Mouse (Mus musculus): ENCODE results near the gene Cd93. TPM values are rescaled to one million over a fixed set of nuclear protein-coding genes. Genes with fewer than 3 reads are reported as not detected.

The Cd93 gene
- polyA plus RNA-seq, 1 experiment = 14.5 TPM

DNA sequence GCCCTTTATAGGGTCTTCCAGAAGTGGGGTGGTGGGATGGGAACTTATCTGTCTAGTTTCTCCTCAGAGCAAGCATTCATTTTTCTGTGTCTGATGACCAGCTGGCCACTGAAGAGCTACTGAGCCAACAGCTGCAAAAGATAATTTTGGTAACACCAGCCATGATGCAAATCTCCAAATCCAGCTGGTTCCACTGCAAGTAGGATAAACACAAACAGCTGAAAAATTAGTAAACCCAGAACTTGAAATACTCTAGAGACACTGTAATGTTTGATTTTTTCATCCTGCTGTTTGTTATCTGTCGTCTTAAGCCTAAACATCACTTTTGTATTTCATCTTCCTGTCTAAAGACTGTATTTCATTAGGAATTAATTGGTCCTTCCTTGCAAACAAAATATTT lies 21.7 kb downstream of the Cd93 start:
- WGBS = 60% methylated on average over 1 of the region's 1 CpGs
- no peak for TF ChIP-seq CTCF (IDR thresholded peaks at IDR 0.05; ENCODE audit: control insufficient read depth, insufficient read depth, low read length)
- no peak for TF ChIP-seq POLR2A (IDR thresholded peaks at IDR 0.05; ENCODE audit: borderline replicate concordance, control insufficient read depth, low read depth, low read length)

DNA sequence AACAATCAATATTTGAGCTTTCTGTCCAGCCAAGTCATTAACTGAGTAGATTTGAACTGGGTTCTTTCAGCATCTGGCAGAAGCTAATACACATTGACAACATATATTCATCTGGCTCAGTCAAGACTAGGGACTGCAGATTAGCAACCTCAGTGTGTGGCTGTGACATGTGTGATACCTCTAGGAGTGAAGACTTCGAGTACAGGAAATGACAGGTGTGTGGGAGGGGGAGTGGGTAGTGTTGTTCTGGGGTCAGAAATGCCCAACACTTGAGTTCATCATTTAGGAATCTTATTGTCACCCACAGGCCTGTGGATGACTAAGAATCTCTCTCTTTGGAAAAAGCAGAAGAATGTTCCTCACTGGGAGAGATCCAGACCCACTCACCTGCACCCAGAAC lies 22.3 kb downstream of the Cd93 start:
- 15% methylated on average over 1 of the region's 1 CpGs for WGBS
- no peak overlapping the region for H3K4me3 ChIP-seq (replicated peaks; ENCODE audit: control insufficient read depth, low read depth, low read length)
- no peak for TF ChIP-seq CTCF (IDR thresholded peaks at IDR 0.05; ENCODE audit: control insufficient read depth, insufficient read depth, low read length)
- no peak for TF ChIP-seq POLR2A (IDR thresholded peaks at IDR 0.05; ENCODE audit: borderline replicate concordance, control insufficient read depth, low read depth, low read length)
- peak overlapping the region; percentile 66; the same call in 1 of the 2 replicates for H3K27ac ChIP-seq (ENCODE audit: control insufficient read depth, insufficient read depth, low read depth, low read length, poor library complexity)
- peaks cover 1% of the 10 kb centered on the region; the same call in 1 of the 2 replicates for H3K4me1 ChIP-seq (ENCODE audit: control insufficient read depth, insufficient read depth, low read length)

More for the DNA sequence above, 21.7 kb downstream of the Cd93 start:
- Histone ChIP-seq H3K4me1 (ENCODE audit: control insufficient read depth, insufficient read depth, low read length) (peaks cover 1% of the 10 kb centered on the region; the same call in 1 of the 2 replicates), H3K4me3 (replicated peaks; ENCODE audit: control insufficient read depth, low read depth, low read length) (no peak overlapping the region), H3K27ac (ENCODE audit: control insufficient read depth, insufficient read depth, low read depth, low read length, poor library complexity) (no peak overlapping the region; the same call in 1 of the 2 replicates)

DNA sequence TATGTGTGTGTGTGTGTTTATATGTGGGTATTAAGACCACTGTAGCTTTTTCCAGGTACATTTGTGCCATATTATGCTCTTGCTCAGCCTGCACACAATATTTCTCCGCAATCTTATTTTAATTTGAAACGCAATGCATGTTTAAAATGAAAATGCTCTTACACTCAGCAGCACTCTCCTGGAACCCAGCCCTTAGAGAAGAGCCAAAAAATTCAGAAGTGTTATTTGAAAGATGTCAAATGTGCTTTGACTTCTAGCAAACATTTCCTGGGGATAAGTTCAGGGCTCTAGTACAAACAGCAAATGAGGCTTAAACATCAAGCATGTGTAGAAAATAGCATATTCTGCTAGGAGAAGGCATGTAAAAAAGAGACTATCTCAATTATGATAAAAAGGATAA lies 23.6 kb downstream of the Cd93 start:
- no peak for TF ChIP-seq CTCF (IDR thresholded peaks at IDR 0.05; ENCODE audit: control insufficient read depth, insufficient read depth, low read length)
- no peak for TF ChIP-seq POLR2A (IDR thresholded peaks at IDR 0.05; ENCODE audit: borderline replicate concordance, control insufficient read depth, low read depth, low read length)
- Histone ChIP-seq H3K4me3 (replicated peaks; ENCODE audit: control insufficient read depth, low read depth, low read length) (no peak overlapping the region), H3K27ac (ENCODE audit: control insufficient read depth, insufficient read depth, low read depth, low read length, poor library complexity) (no peak overlapping the region), H3K4me1 (ENCODE audit: control insufficient read depth, insufficient read depth, low read length) (no peaks in the 10 kb centered on the region; the same call in 1 of the 2 replicates)
- WGBS = 93% methylated on average over 2 of the region's 2 CpGs

DNA sequence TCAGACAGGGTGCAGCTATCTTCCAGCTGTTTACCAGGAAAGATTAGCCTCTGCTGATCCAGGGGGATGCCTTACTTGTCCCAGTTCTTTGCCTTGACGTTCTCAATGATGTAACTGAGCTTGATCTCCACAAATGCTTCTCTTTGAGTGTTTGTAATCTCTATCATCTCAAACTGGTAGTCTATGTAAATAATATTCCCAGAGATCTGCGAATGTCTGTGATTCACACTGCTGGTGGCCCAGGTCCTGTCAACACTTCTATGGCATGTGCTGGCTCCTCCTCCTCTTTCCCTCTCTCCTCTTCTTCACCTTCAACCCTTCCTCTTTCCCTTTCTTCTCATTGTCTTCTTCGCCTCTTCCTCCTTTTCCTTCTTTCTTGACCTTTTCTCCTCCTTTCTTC lies 24.2 kb downstream of the Cd93 start:
- TF ChIP-seq POLR2A (IDR thresholded peaks at IDR 0.05; ENCODE audit: borderline replicate concordance, control insufficient read depth, low read depth, low read length) (no peak), CTCF (IDR thresholded peaks at IDR 0.05; ENCODE audit: control insufficient read depth, insufficient read depth, low read length) (no peak)
- no peak overlapping the region for H3K27ac ChIP-seq (ENCODE audit: control insufficient read depth, insufficient read depth, low read depth, low read length, poor library complexity)
- no peak overlapping the region for H3K4me3 ChIP-seq (replicated peaks; ENCODE audit: control insufficient read depth, low read depth, low read length)
- WGBS = 69% methylated on average over 3 of the region's 3 CpGs
- H3K4me1 ChIP-seq (ENCODE audit: control insufficient read depth, insufficient read depth, low read length) = no peaks in the 10 kb centered on the region; the same call in 1 of the 2 replicates

DNA sequence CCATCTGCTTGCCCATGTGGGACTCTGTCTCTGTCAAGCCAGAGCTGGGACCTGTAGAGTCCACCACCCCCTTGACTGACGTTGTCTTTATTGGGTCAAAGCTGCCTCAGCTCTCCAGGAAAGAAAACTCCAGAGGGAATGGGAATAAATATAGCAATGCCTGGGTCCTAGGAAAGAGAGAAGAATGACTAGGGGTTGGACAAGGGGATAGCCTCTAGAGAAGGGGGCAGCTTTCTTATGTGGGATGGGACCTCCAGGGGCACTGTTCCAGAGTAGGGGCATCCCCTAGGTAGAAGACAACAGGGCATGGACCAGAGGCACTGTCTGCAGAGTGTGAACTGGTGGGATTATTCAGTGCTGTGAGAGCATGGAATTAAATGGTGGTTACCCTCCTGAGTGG lies 33.5 kb downstream of the Cd93 start:
- Histone ChIP-seq H3K4me1 (ENCODE audit: control insufficient read depth, insufficient read depth, low read length) (no peaks in the 10 kb centered on the region; the same call in 1 of the 2 replicates), H3K4me3 (replicated peaks; ENCODE audit: control insufficient read depth, low read depth, low read length) (no peak overlapping the region)
- WGBS = 59% methylated on average over 1 of the region's 1 CpGs

DNA sequence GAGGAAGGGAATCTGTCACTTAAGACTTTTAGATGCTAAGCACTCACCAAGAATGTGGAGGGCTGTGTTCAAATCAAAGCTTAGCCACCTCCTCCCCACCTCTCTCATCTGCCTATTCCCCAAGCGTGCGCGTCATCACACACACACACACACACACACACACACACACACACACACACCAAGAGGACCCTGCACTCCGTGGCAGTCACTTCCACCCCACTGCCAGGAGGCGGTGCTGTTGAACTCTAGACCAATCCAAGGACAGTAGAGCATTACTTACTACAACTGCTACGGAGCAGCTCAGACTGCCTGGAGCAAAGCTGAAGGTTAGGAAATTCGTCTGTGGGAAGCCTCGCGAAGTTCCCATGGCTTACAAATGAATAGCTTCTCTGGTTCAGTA lies 34.2 kb downstream of the Cd93 start:
- WGBS = under 1% methylated on average over 9 of the region's 9 CpGs
- no peaks in the 10 kb centered on the region; the same call in 1 of the 2 replicates for H3K4me1 ChIP-seq (ENCODE audit: control insufficient read depth, insufficient read depth, low read length)
- no peak overlapping the region for H3K27ac ChIP-seq (ENCODE audit: control insufficient read depth, insufficient read depth, low read depth, low read length, poor library complexity)
- no peak overlapping the region for H3K4me3 ChIP-seq (replicated peaks; ENCODE audit: control insufficient read depth, low read depth, low read length)
- peak; percentile 85 for TF ChIP-seq CTCF (IDR thresholded peaks at IDR 0.05; ENCODE audit: control insufficient read depth, insufficient read depth, low read length)
- no peak for TF ChIP-seq POLR2A (IDR thresholded peaks at IDR 0.05; ENCODE audit: borderline replicate concordance, control insufficient read depth, low read depth, low read length)

More for the DNA sequence above, 33.5 kb downstream of the Cd93 start:
- no peak for TF ChIP-seq CTCF (IDR thresholded peaks at IDR 0.05; ENCODE audit: control insufficient read depth, insufficient read depth, low read length)
- H3K27ac ChIP-seq (ENCODE audit: control insufficient read depth, insufficient read depth, low read depth, low read length, poor library complexity) = no peak overlapping the region

DNA sequence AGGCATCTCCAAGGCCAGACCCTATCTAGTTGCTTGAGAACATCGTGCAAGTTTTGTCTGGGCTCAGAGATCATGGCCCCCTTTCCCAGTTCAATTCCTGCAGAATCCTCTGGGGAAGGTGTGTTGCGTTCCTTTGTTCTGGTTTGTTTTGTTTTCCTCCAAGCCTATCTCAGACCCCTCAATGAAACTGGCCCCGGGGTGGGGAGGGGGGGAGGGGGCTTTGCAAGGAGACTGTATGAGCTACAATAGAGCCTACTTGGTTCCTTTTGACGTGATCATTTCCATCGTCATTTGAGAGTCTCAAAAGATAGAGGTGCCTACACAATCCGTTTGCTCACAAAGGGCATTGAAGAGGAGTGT lies 34.6 kb downstream of the Cd93 start:
- 12% methylated on average over 6 of the region's 6 CpGs for WGBS
- Histone ChIP-seq H3K4me1 (ENCODE audit: control insufficient read depth, insufficient read depth, low read length) (no peaks in the 10 kb centered on the region; the same call in 1 of the 2 replicates), H3K27ac (ENCODE audit: control insufficient read depth, insufficient read depth, low read depth, low read length, poor library complexity) (peak overlapping the region; percentile 81; the same call in 1 of the 2 replicates), H3K4me3 (replicated peaks; ENCODE audit: control insufficient read depth, low read depth, low read length) (no peak overlapping the region)
- no peak for TF ChIP-seq CTCF (IDR thresholded peaks at IDR 0.05; ENCODE audit: control insufficient read depth, insufficient read depth, low read length)
- TF ChIP-seq POLR2A (IDR thresholded peaks at IDR 0.05; ENCODE audit: borderline replicate concordance, control insufficient read depth, low read depth, low read length) = no peak

DNA sequence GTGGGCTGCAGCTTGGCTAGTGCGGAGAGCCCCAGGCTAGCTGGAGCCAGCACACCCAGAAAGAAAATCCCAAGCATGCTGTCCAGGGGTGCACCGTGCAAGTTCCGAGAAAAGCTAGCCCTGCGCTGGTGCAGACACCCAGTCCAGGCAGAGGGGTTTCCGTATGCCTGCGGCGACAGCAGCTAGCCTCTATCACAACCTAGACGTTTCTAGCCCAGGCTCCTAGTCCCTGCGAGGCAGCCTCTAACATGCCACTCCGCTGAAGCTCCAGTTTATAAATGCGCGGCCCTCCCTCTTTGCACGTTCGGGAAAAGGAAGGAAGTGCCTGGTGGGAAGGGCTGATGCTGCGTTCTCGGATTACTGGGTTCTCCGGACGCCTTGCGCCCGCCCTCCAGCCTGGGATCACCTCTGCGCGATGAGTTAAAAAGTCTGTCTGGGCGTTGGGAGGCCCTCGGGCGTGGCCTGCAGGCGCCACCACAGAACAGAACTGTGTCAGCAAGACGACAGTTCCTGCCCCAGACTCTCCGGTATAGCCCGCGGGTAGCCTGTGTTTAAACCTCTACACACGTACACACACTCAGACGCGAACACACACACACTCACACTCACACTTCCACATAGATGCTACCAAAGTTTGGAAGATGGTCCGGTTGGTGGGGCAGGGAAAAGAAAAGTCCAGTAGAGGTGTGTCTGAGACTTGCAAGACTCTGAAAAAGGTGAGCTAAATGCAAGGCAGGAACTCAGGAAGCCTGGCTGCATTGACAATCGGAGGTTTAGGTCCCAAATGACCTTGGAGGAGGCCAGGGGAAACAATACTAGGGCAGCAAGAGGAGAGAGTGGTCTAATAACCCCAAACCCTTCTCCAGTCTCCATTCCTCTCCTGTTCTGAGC lies 35.2 kb downstream of the Cd93 start, which contains the start of gene Thbd:
TSS of gene Thbd (minus strand) at position 319 of the 891 bp plus-strand sequence.
- WGBS = 1% methylated on average over 35 of the region's 35 CpGs
- peak within 1 kb of the TSS; percentile 73 for H3K4me3 ChIP-seq (replicated peaks; ENCODE audit: control insufficient read depth, low read depth, low read length)
- H3K4me1 ChIP-seq (ENCODE audit: control insufficient read depth, insufficient read depth, low read length) = no peaks in the 10 kb centered on the region; the same call in 1 of the 2 replicates
- H3K27ac ChIP-seq (ENCODE audit: control insufficient read depth, insufficient read depth, low read depth, low read length, poor library complexity) = peak within 1 kb of the TSS; percentile 81
- 0 out of 2 replicates have a peak, but pooled peaks have one; percentile 7 for TF ChIP-seq CTCF (IDR thresholded peaks at IDR 0.05; ENCODE audit: control insufficient read depth, insufficient read depth, low read length)
- TF ChIP-seq POLR2A (IDR thresholded peaks at IDR 0.05; ENCODE audit: borderline replicate concordance, control insufficient read depth, low read depth, low read length) = peak; percentile 43

All from bone marrow, adult 2 months (tissue).